Mouse (Mus musculus): ENCODE measurements at regions not wholly inside any gene's neighbourhood (a gene's known extent, or its start where the extent isn't known, plus 50 kb on each side); places are given as distances from the start of the nearest gene placed in this dataset.

- Histone ChIP-seq H3K27me3 (replicated peaks) (no peaks in the 10 kb centered on the region), H3K4me1 (ENCODE audit: control insufficient read depth in 1 of 2, insufficient read depth in 2 of 2) (peaks cover 3 to 42% of the 10 kb centered on the region in 2 experiments), H3K36me3 (replicated peaks in 1 of 2; ENCODE audit: control insufficient read depth in 1 of 2, insufficient read depth in 1 of 2, low read length in 1 of 2) (no peaks in the 10 kb centered on the region), H3K4me3 (replicated peaks in 1 of 3; ENCODE audit: low read depth in 2 of 3, low read length in 2 of 3, poor library complexity in 1 of 3) (peak overlapping the region; percentile 4 to 41 (median 41)), H3K4me2 (ENCODE audit: insufficient read depth, low read depth, poor library complexity, severe bottlenecking) (peak overlapping the region; percentile 98), H3K9ac (ENCODE audit: insufficient read depth, low read depth) (peak overlapping the region; percentile 24), H3K27ac (ENCODE audit: insufficient read depth, low read depth) (peak overlapping the region; percentile 74), H3K79me2 (replicated peaks; ENCODE audit: control insufficient read depth, extremely low read depth, insufficient read depth, poor library complexity, severe bottlenecking) (no peaks in the 10 kb centered on the region), H3K9me3 (replicated peaks; ENCODE audit: low read length) (peaks cover 2% of the 10 kb centered on the region)
- dilution Hi-C loops (cut with MboI; ENCODE audit: extremely low pct_ligation_motif_present, extremely low pct_unique_long_range_greater_than_20kb, low sequenced_read_pairs) = no loop called here
- in situ Hi-C loops (cut with MboI; ENCODE audit: low pct_ligation_motif_present, low pct_unique_long_range_greater_than_20kb, low sequenced_read_pairs) = loop anchor here (10.0 kb wide), 1 partner anchor 318 kb away; no protein-coding TSS in a partner anchor
- peak; percentile 89 for DNase-seq (ENCODE audit: extremely low read depth)
- TF ChIP-seq IRF4 (IDR thresholded peaks at IDR 0.05; ENCODE audit: low read depth, low read length) (peak; percentile 84), MXI1 (IDR thresholded peaks at IDR 0.05; ENCODE audit: low read depth, low read length) (peak; percentile 82), ETS1 (conservative IDR thresholded peaks at IDR 0.05; ENCODE audit: low read depth, low read length) (peak; percentile 69), BHLHE40 (IDR thresholded peaks at IDR 0.05; ENCODE audit: low read depth, low read length) (peak; percentile 91), EP300 (IDR thresholded peaks at IDR 0.05; ENCODE audit: low read length) (peak; percentile 68), TBP (conservative IDR thresholded peaks at IDR 0.05; ENCODE audit: low read depth, low read length) (peak; percentile 76; the same call in 1 of the 2 replicates), POLR2A (IDR thresholded peaks at IDR 0.05; ENCODE audit: low read depth, low read length) (no peak; the same call in 1 of the 2 replicates), NELFE (IDR thresholded peaks at IDR 0.05; ENCODE audit: low read depth, low read length) (peak; percentile 61; the same call in 1 of the 2 replicates), PAX5 (IDR thresholded peaks at IDR 0.05; ENCODE audit: low read length) (no peak), TCF12 (IDR thresholded peaks at IDR 0.05; ENCODE audit: low read depth, low read length) (peak; percentile 70), GABPA (IDR thresholded peaks at IDR 0.05; ENCODE audit: insufficient replicate concordance, low read depth, low read length) (no peak), NRF1 (IDR thresholded peaks at IDR 0.05; ENCODE audit: low read depth, low read length) (no peak), MYC (IDR thresholded peaks at IDR 0.05; ENCODE audit: low read depth, low read length) (peak; percentile 29; the same call in 1 of the 2 replicates), CHD2 (IDR thresholded peaks at IDR 0.05; ENCODE audit: low read length) (0 out of 2 replicates have a peak, but pooled peaks have one; percentile 27), MAX (IDR thresholded peaks at IDR 0.05; ENCODE audit: low read length) (0 out of 2 replicates have a peak, but pooled peaks have one; percentile 50), MEF2A (IDR thresholded peaks at IDR 0.05; ENCODE audit: borderline replicate concordance, low read depth, low read length) (0 out of 2 replicates have a peak, but pooled peaks have one; percentile 42), SIN3A (IDR thresholded peaks at IDR 0.05; ENCODE audit: low read length) (peak; percentile 72), ELF1 (IDR thresholded peaks at IDR 0.05; ENCODE audit: low read depth, low read length) (peak; percentile 43; the same call in 1 of the 2 replicates)
These were observed 1177.0 kb downstream of the 4930447A16Rik start for GRCm38 (mm10) chr15:38602187-38602870.

- H3K4me3 ChIP-seq (replicated peaks in 1 of 3; ENCODE audit: low read depth in 2 of 3, low read length in 2 of 3, poor library complexity in 1 of 3) = no peak overlapping the region
- DNase-seq (ENCODE audit: extremely low read depth) = no peak
- no peaks in the 10 kb centered on the region for H3K27me3 ChIP-seq (replicated peaks)
- peaks cover 3 to 42% of the 10 kb centered on the region in 2 experiments for H3K4me1 ChIP-seq (ENCODE audit: control insufficient read depth in 1 of 2, insufficient read depth in 2 of 2)
- TF ChIP-seq CHD2 (IDR thresholded peaks at IDR 0.05; ENCODE audit: low read length) (no peak), PAX5 (IDR thresholded peaks at IDR 0.05; ENCODE audit: low read length) (no peak), ELF1 (IDR thresholded peaks at IDR 0.05; ENCODE audit: low read depth, low read length) (no peak), SMC3 (IDR thresholded peaks at IDR 0.05; ENCODE audit: low read depth, low read length) (no peak), MXI1 (IDR thresholded peaks at IDR 0.05; ENCODE audit: low read depth, low read length) (no peak), MEF2A (IDR thresholded peaks at IDR 0.05; ENCODE audit: borderline replicate concordance, low read depth, low read length) (no peak), SIN3A (IDR thresholded peaks at IDR 0.05; ENCODE audit: low read length) (no peak), ZC3H11A (IDR thresholded peaks at IDR 0.05; ENCODE audit: low read depth, low read length) (no peak), GABPA (IDR thresholded peaks at IDR 0.05; ENCODE audit: insufficient replicate concordance, low read depth, low read length) (no peak), E2F4 (IDR thresholded peaks at IDR 0.05; ENCODE audit: insufficient replicate concordance, low read depth, low read length) (no peak), ZMIZ1 (IDR thresholded peaks at IDR 0.05; ENCODE audit: low read depth, low read length) (no peak), UBTF (IDR thresholded peaks at IDR 0.05; ENCODE audit: low read depth, low read length) (no peak), POLR2AphosphoS2 (IDR thresholded peaks at IDR 0.05; ENCODE audit: low read depth, low read length) (no peak)
- H3K4me2 ChIP-seq (ENCODE audit: insufficient read depth, low read depth, poor library complexity, severe bottlenecking) = no peak overlapping the region
- dilution Hi-C loops (cut with MboI; ENCODE audit: extremely low pct_ligation_motif_present, extremely low pct_unique_long_range_greater_than_20kb, low sequenced_read_pairs) = no loop called here
- H3K36me3 ChIP-seq (replicated peaks in 1 of 2; ENCODE audit: control insufficient read depth in 1 of 2, insufficient read depth in 1 of 2, low read length in 1 of 2) = no peaks in the 10 kb centered on the region
- in situ Hi-C loops (cut with MboI; ENCODE audit: low pct_ligation_motif_present, low pct_unique_long_range_greater_than_20kb, low sequenced_read_pairs) = loop anchor here (10.0 kb wide), 1 partner anchor 319 kb away; no protein-coding TSS in a partner anchor
- H3K27ac ChIP-seq (ENCODE audit: insufficient read depth, low read depth) = no peak overlapping the region
- H3K79me2 ChIP-seq (replicated peaks; ENCODE audit: control insufficient read depth, extremely low read depth, insufficient read depth, poor library complexity, severe bottlenecking) = no peaks in the 10 kb centered on the region
- peaks cover 2% of the 10 kb centered on the region for H3K9me3 ChIP-seq (replicated peaks; ENCODE audit: low read length)
- H3K9ac ChIP-seq (ENCODE audit: insufficient read depth, low read depth) = no peak overlapping the region
These were observed 1178.6 kb downstream of the 4930447A16Rik start for GRCm38 (mm10) chr15:38603918-38604317.
